Mouse (Mus musculus) lung, postnatal 0 days (tissue): ENCODE measurements at regions not wholly inside any gene's neighbourhood (a gene's known extent, or its start where the extent isn't known, plus 50 kb on each side); places are given as distances from the start of the nearest gene placed in this dataset.
A peak's percentile ranks its signal among the peaks of the same experiment; 100 is the strongest.

Experiments used
- ATAC-seq: fragments of 200-750 bp; cut with Nextera tagmentation; 2 replicates; pipeline ENCODE4 v1.8.0; 2017; ENCODE audit warnings: moderate library complexity
- DNase-seq: peaks from one replicate; pipeline ENCODE4 v3.0.0-alpha.2; 2016; ENCODE audit warnings: low spot score
- H3K27ac ChIP-seq: fragments of 300-500 bp; sonication (generic); 2 replicates; pipeline ENCODE4 v1.5.1; 2014; ENCODE audit warnings: antibody characterized with exemption, mild to moderate bottlenecking, low read length, mixed read lengths
- H3K27me3 ChIP-seq: fragments of 300-500 bp; sonication (generic); replicated peaks from 2 replicates; pipeline ENCODE4 v1.6.1; 2014; ENCODE audit warnings: low read length, mixed read lengths; ENCODE audit not compliant: insufficient read depth
- H3K36me3 ChIP-seq: fragments of 300-500 bp; sonication (generic); 2 replicates; pipeline ENCODE4 v1.6.1; 2014; ENCODE audit warnings: low read length, mixed read lengths; ENCODE audit not compliant: insufficient read depth
- H3K4me1 ChIP-seq: fragments of 300-500 bp; sonication (generic); 2 replicates; pipeline ENCODE4 v1.6.1; 2014; ENCODE audit warnings: antibody characterized with exemption, low read depth, low read length, mixed read lengths; ENCODE audit not compliant: insufficient read depth
- H3K4me2 ChIP-seq: fragments of 300-500 bp; sonication (generic); replicated peaks from 2 replicates; pipeline ENCODE4 v1.6.1; 2014; ENCODE audit warnings: low read depth, mild to moderate bottlenecking, low read length, moderate library complexity, mixed read lengths
- H3K4me3 ChIP-seq: fragments of 300-500 bp; sonication (generic); 2 replicates; pipeline ENCODE4 v1.5.1; 2014; ENCODE audit warnings: low read depth, low read length
- H3K9ac ChIP-seq: fragments of 300-500 bp; sonication (generic); replicated peaks from 2 replicates; pipeline ENCODE4 v1.6.1; 2014; ENCODE audit warnings: low read depth, mild to moderate bottlenecking
- H3K9me3 ChIP-seq: fragments of 300-500 bp; sonication (generic); 2 replicates; pipeline ENCODE4 v1.6.1; 2016; ENCODE audit warnings: low read length, mixed read lengths
- CTCF ChIP-seq: IDR thresholded peaks from 2 replicates; pipeline ENCODE4 v1.5.1; 2016; ENCODE audit warnings: antibody characterized with exemption, mild to moderate bottlenecking
- EP300 ChIP-seq: IDR thresholded peaks from 2 replicates; pipeline ENCODE4 v1.6.1; 2016; ENCODE audit warnings: antibody characterized with exemption, mild to moderate bottlenecking, control low read depth
- WGBS: fragments of 180-500 bp; shearing (Covaris S2); extraction: QIAGEN DNeasy Blood & Tissue Kit; methylation state at CpG from one replicate; pipeline ENCODE4 v1.1.7; 2014; 5-methylcytosine and 5-hydroxymethylcytosine counted together

DNA sequence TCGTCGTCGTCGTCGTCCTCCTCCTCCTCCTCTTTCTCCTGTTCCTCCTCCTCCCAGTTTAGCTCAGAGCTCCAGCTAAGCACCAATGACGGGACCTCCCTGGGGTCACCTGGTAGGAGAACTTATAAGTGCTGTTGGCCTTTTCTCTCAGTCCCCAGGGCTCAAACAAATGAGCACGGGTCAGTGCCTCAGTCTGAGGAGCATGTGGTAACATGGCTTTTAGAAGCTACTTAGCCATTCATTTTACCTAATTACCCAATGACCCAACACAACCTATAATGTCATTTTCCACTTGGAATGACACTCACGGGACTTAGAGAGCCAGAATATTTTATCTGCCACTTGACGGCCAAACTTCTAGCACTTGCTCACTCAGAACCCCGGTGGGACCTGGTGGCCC is 173.5 kb downstream of the 9530068E07Rik start:
- Histone ChIP-seq H3K9me3 (no peaks in the 10 kb centered on the region), H3K4me2 (no peak overlapping the region), H3K27ac (no peak overlapping the region), H3K4me1 (no peaks in the 10 kb centered on the region; the same call in 1 of the 2 replicates), H3K9ac (no peak overlapping the region), H3K36me3 (no peaks in the 10 kb centered on the region), H3K4me3 (no peak overlapping the region), H3K27me3 (no peaks in the 10 kb centered on the region)
- TF ChIP-seq EP300 (no peak), CTCF (no peak)
- WGBS: 69% methylated on average over 10 of the region's 10 CpGs
- DNase-seq: no peak
- no peak for ATAC-seq

DNA sequence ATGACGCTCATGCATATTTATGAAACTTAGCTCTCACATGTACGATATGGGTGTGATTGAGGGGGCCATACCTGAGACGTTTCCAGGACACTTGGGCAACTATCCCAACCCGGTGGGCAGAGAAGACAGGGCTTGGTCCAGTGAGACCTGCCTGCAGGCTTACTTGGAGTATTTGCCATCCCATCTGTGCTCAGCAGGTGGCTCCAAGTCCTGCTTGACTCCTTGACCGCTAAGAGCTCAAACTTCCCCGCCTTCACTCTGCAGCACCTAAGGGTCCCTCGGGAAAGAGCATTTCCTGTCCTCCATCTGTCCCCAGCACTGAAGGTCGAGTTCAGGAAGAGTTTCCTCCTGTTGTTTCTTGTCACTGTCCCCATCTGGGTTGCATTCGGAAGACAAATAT is 182.2 kb downstream of the 9530068E07Rik start:
- no peak for DNase-seq
- ATAC-seq: no peak

DNA sequence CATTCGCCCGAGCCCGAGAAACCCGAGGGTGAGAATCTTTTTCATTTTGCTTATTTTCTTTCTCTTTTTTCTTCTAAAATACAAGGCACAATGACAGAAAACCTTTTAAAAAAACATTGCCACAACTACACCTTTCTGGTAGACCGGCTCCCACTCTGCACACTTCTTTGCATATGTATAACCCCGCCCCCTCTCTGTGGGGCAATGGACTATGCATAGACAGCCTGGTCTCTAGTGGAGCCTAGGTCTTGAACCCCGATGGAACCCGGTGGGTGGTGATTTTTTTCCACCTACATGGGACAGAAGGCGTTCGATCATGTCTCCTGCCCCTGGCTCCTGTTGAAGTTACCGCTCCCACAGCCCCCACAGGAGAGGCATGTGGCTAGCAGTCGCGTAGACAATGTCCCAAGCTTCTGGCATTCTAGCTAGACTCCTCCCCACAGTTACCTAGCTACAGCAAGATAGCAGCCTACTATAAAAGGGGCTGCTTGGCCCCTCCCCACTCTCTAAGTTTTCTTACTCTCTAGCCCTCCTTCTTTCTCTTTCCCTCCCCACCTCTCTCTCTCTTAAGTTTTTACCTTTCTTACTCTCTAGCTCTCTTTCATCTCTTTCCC is 183.6 kb downstream of the 9530068E07Rik start:
- ATAC-seq (no peak), DNase-seq (no peak)
- TF ChIP-seq EP300 (no peak), CTCF (no peak)

More for the DNA sequence above, 182.2 kb downstream of the 9530068E07Rik start:
- 37% methylated on average over 9 of the region's 9 CpGs for WGBS
- Histone ChIP-seq H3K4me2 (no peak overlapping the region), H3K36me3 (no peaks in the 10 kb centered on the region), H3K27ac (no peak overlapping the region), H3K9ac (no peak overlapping the region), H3K4me1 (no peaks in the 10 kb centered on the region), H3K4me3 (no peak overlapping the region), H3K9me3 (no peaks in the 10 kb centered on the region), H3K27me3 (no peaks in the 10 kb centered on the region)
- TF ChIP-seq EP300 (no peak), CTCF (peak; percentile 53)

DNA sequence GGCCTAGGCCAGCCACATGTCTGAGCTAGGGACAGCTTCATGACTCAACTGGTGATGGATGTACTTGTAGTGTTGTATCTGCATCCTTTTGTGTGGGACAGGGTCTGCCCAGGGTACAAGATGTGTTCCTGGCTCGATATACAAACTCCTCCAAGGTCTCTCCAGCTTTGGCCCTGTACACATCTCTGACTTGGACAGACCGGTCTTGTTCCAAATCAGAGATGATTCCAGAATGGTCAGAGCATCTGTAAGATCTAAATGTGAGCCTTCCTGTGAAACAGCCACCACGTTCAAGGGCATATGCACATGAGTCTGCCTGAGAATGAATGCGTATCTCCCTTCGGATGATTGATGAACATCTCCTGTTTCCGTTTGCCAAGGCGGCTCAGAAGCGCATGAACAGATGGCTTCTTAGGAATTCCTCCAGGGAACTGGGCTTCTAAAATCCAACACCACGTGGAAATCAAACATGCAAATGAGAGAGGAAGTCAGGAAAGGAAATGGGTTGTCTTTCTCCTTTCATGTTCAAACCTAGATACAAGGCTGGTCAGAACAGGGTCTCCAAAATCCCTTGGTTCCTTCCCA is 172.7 kb upstream of the Fstl4 start:
- DNase-seq: no peak

More for the DNA sequence above, 183.6 kb downstream of the 9530068E07Rik start:
- H3K27ac ChIP-seq: no peak overlapping the region
- WGBS: 73% methylated on average over 13 of the region's 13 CpGs
- no peaks in the 10 kb centered on the region for H3K36me3 ChIP-seq
- no peak overlapping the region for H3K9ac ChIP-seq
- H3K4me1 ChIP-seq: no peaks in the 10 kb centered on the region
- no peaks in the 10 kb centered on the region for H3K27me3 ChIP-seq
- H3K4me3 ChIP-seq: no peak overlapping the region
- H3K4me2 ChIP-seq: no peak overlapping the region
- H3K9me3 ChIP-seq: no peaks in the 10 kb centered on the region

DNA sequence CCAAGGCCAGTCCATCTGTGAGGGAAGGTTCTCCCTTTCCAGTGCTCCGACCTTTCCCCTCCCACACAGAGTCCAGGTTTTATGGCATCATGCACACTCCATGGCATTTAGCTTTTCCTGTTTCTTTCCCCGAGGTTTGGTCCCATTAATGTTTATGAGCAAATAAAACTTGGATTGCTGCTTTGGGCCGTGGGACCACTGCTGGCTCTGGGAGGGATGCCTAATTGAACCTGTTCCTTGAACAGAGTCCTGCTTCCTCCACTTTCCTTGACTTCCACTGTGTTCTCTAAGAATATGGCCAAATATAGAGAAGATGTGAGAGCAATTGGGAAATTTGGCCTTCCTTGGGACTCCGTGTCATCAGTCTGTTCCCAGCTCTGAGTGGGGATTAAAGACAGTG is 170.3 kb upstream of the Fstl4 start:
- DNase-seq (no peak), ATAC-seq (no peak)
- WGBS: 89% methylated on average over 4 of the region's 4 CpGs
- Histone ChIP-seq H3K4me3 (no peak overlapping the region), H3K4me2 (no peak overlapping the region), H3K27ac (no peak overlapping the region), H3K9ac (no peak overlapping the region), H3K36me3 (no peaks in the 10 kb centered on the region), H3K4me1 (no peaks in the 10 kb centered on the region), H3K27me3 (no peaks in the 10 kb centered on the region), H3K9me3 (no peaks in the 10 kb centered on the region)
- TF ChIP-seq EP300: no peak
- TF ChIP-seq CTCF: no peak

More for the DNA sequence above, 172.7 kb upstream of the Fstl4 start:
- H3K4me2 ChIP-seq: no peak overlapping the region
- 41% methylated on average over 9 of the region's 9 CpGs for WGBS
- TF ChIP-seq EP300 (no peak), CTCF (no peak)
- H3K4me1 ChIP-seq: no peaks in the 10 kb centered on the region
- no peaks in the 10 kb centered on the region for H3K36me3 ChIP-seq
- ATAC-seq: no peak
- H3K27me3 ChIP-seq: no peaks in the 10 kb centered on the region
- no peak overlapping the region for H3K27ac ChIP-seq
- no peaks in the 10 kb centered on the region for H3K9me3 ChIP-seq
- H3K9ac ChIP-seq: no peak overlapping the region
- H3K4me3 ChIP-seq: no peak overlapping the region

GRCm38 (mm10) chr11:52601196-52601595 is 163.2 kb upstream of the Fstl4 start:
- 83% methylated on average over 6 of the region's 6 CpGs for WGBS
- Histone ChIP-seq H3K27me3 (no peaks in the 10 kb centered on the region), H3K4me2 (no peak overlapping the region), H3K4me1 (no peaks in the 10 kb centered on the region), H3K9me3 (no peaks in the 10 kb centered on the region), H3K4me3 (no peak overlapping the region), H3K9ac (no peak overlapping the region), H3K36me3 (no peaks in the 10 kb centered on the region), H3K27ac (no peak overlapping the region)
- no peak for ATAC-seq
- TF ChIP-seq EP300 (no peak), CTCF (no peak)
- no peak for DNase-seq
